Mouse (Mus musculus) layer of hippocampus, adult 8-10 months (tissue): Measurements from ENCODE around the gene Hsph1. TPM values are rescaled to one million over a fixed set of nuclear protein-coding genes. Genes with fewer than 3 reads are reported as not detected.

ENCODE experiments used
- DNase-seq, 2 experiments: peaks; one replicate each; pipeline ENCODE4 v3.0.0; 2022; ENCODE audit warnings: low spot score in 2 of 2
- total RNA-seq, 4 experiments: library from RNA; stranded (reverse); gene quantifications; 2 replicates each; pipeline ENCODE4 v1.2.4; 2022

Gene Hsph1
- 100 to 1,000 TPM; 269 to 406 (median 334) TPM for total RNA-seq

- peak; percentile 99 for DNase-seq
Observed at GRCm38 (mm10) chr5:149636075-149636920, at the start of gene Hsph1. Gene Hsph1 (minus strand): TSS chr5:149636376.

- no peak for DNase-seq
Observed at GRCm38 (mm10) chr5:149680946-149681345, 44.8 kb upstream of the Hsph1 start.

DNA sequence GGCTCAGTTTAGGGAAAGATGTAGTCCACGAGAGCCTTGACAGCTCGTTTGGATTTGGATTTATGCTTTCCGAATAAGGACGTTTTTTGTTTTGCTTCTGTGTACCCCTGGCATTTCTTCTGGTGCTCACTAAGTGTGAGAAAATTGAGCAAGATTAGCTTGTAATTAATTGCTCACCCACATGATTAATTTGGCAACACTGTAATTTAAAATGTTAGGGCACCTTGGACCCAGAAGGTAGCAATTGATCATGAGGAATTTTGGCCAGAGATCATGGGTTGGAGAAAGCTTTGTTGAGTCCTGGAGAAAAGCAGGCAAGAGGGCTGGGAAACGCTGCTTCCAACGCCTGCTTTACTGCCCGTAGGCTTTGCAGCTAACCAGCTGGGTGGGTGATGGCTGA lies 43.7 kb upstream of the Hsph1 start:
- no peak for DNase-seq

GRCm38 (mm10) chr5:149679362-149679761 lies 43.2 kb upstream of the Hsph1 start:
- no peak for DNase-seq

- DNase-seq, result no peak
Observed at GRCm38 (mm10) chr5:149678990-149679348, 42.8 kb upstream of the Hsph1 start.

DNA sequence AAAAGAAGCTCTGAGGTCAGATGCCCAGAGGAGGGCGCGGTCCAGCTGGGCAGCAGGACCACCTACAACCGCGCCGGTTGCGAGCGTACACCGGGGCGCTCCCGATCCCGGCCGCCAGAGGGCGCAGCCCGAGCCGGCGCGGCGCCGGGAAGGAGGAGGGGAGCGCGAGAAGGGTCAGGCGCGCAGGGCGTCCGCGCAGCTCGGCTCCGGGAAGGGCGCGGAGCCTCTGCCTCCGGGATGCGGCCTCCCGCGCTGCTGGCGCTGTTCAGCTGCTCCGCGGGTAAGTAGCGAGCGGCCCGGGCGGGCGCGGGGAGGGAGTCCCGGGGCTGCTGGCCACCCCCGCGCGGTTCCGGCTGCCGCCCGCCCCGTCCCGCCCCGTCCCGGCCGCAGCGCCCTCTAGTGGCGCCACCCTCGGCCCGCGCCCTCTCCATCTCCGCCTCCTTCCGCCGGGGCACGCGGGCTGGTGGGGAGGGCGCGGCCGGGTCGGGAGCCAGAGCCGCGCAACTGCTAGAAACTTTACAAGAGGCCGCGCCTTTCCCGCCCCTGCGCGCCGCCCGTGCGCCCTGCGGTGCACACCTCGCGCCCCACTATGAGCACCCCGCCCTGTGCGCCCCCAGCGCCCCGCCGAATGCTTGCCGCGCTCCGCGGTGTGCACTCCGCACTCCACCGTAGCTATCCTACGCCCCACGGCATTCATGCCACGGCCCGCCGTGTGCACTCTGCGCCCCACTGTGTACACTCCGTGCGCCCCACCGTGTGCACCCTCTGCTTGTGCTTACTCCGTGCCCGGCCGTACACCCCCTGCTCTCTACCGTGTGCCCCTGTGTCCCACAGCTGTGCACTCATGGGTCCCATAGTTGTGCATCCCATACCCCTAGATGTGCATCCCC lies 42.2 kb upstream of the Hsph1 start, which contains the start of gene B3glct:
Gene B3glct, plus strand, starts transcription at position 131 of the 890 bp plus-strand sequence.
- peak; percentile 35 to 78 for DNase-seq

GRCm38 (mm10) chr5:149677196-149677595 lies 41.0 kb upstream of the Hsph1 start:
- no peak for DNase-seq

GRCm38 (mm10) chr5:149663417-149663816 lies 27.2 kb upstream of the Hsph1 start:
- DNase-seq, result no peak

GRCm38 (mm10) chr5:149662980-149663379 lies 26.8 kb upstream of the Hsph1 start:
- no peak for DNase-seq

- DNase-seq, result no peak
Observed at GRCm38 (mm10) chr5:149661428-149661827, 25.3 kb upstream of the Hsph1 start.

GRCm38 (mm10) chr5:149659414-149659780 lies 23.2 kb upstream of the Hsph1 start:
- DNase-seq, result no peak

DNA sequence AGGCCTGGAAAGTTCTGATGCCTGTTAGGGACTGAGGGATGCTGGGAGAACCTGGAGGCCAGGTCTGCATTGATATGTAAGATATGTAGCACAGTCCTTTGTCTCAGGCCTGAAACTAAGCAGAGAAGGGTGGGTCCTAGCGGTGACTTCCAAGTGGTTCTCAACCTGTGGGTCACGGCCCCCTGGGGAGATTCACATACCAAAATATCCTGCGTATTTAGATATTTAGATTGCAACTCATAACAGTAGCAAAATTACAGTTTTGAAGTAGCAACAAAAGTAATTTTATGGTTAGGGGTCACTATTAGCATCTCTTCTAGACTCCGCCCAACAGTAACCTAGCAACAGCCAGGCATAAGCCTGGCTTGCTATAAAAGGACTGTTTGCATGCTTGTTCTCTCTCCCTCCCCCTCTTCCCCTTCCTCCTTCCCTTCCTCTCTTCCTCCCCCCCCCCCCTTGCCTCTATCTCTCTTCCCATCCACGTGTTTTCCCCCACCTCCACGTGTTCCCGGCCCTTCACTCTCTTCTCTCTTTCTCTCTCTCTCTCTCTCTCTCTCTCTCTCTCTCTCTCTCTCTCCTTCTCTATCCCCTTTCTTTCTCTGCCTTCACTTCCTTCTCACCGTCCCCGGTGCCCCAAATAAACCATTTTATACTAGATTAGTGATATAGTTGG lies 22.7 kb upstream of the Hsph1 start:
- DNase-seq, result no peak

DNA sequence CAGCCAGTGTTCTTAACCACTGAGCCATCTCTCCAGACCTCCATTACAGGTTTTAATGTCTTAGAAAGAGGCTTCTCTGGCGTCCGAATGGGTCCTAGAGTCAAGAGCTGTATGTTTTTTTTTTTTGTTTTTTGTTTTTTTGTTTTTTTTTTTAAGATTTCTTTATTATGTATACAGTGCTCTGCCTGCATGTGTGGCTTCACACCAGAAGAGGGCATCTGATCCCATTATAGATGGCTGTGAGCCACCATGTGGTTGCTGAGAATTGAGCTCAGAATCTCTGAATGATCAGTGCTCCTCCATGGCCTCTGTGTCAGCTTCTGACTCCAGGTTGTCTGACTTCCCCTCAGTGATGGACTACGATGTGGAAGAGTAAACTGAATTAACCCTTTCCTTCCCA lies 21.8 kb upstream of the Hsph1 start:
- no peak for DNase-seq

GRCm38 (mm10) chr5:149655636-149656035 lies 19.5 kb upstream of the Hsph1 start:
- no peak for DNase-seq

DNA sequence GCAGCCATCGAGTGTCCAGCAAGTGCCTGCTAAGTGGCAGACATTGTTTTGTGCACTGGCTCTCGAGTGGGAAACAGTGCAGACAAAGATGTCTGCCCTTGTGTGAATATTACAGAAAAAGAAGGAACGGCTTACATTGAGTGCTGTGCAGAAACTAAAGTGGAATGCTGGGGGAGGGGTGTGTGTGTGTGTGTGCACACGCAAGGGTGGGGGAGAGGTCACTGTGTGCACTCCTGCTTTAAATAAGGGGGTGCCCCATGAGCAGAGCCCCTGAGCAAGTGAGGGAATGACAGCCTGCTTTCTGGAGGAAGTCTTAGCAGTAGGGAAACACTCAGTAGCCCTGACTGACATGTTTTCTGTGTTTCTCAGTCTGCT lies 14.0 kb upstream of the Hsph1 start:
- DNase-seq, result no peak

DNA sequence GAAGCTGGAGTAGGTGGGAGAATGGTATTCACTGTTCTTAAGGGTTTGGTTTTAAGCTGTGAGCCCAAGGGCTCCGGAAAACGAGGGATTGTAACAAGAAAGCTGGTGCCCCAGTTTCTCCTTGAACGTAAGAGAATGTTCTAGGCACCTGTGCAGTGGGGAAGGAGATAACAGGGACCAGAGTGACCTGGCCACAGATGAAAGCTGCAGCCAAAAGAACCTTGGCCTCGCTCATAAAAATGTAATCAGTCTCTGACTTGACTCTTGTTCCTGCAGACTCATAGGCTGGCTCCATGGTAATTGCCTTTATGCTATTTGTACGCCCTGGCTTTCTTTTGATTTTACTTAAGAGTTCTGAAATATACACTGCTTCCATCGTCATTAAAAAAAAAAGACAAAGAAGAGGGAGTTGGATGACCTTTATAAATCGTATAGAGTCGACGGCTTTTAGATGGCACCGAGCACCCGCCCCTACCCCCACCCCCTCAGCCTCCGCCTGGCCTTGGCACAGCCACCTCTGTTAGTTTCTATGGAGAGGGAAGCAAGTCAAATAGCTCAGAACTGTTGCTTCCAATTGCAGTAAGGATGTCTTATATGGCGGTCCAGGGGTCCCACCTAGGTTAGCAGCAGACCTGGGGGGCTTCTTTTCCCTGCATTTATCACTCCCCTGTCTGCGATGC lies 13.5 kb upstream of the Hsph1 start:
- DNase-seq, result no peak

DNA sequence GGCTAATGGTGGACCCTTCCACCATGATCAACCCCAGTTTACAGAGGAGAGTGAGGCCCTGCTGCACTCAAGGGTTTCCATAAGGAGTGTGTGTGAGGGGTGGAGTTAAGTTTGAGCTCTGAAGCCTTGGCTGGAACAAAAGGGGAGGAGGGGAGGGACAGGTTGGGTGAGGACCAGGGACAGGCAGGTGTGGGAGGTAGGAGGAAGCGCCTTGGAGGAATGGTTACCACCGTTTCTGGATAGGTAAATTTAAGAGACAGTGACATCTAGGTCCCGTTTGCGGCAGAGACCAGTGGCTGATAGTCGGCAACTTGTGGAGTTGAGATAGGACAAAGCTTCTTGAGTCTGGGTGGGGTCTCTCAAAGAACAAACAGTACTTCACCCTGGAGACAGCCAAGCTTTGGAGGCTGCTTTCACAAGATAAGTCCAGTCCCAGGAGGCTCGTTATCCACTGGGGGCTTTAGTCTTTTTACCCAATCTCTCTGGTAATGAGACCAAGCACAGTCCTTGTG lies 12.8 kb upstream of the Hsph1 start:
- no peak for DNase-seq

- DNase-seq, result no peak
Observed at GRCm38 (mm10) chr5:149648196-149648595, 12.0 kb upstream of the Hsph1 start.

- DNase-seq, result no peak
Observed at GRCm38 (mm10) chr5:149647367-149648115, 11.4 kb upstream of the Hsph1 start.

- no peak for DNase-seq
Observed at GRCm38 (mm10) chr5:149642783-149643509, 6.8 kb upstream of the Hsph1 start.
